Mouse (Mus musculus) G1E (cell line): ENCODE measurements around the gene Purb.

ENCODE experiments used
- CTCF ChIP-seq: IDR thresholded peaks from 2 replicates; pipeline ENCODE4 v1.5.1; 2012; ENCODE audit warnings: low read depth, low read length, inconsistent platforms, mixed read lengths
- GATA1 ChIP-seq: IDR thresholded peaks from 2 replicates; pipeline ENCODE4 v1.6.1; 2012; ENCODE audit warnings: borderline replicate concordance, low read length, inconsistent platforms, mixed read lengths
- POLR2AphosphoS5 ChIP-seq: IDR thresholded peaks from 2 replicates; pipeline ENCODE4 v1.6.1; 2012; ENCODE audit warnings: low read depth, low read length, inconsistent platforms; ENCODE audit not compliant: insufficient replicate concordance
- TAL1 ChIP-seq: conservative IDR thresholded peaks from 2 replicates; pipeline ENCODE4 v1.6.1; 2012; ENCODE audit warnings: low read depth, low read length, inconsistent platforms, mixed read lengths

- no peak for TF ChIP-seq CTCF
- TF ChIP-seq TAL1: no peak
- TF ChIP-seq GATA1: no peak
- TF ChIP-seq POLR2AphosphoS5: no peak
Measured at GRCm38 (mm10) chr11:6447493-6447892, 28.2 kb downstream of the Purb start.
